Mouse (Mus musculus) ES-Bruce4 (cell line): ENCODE data around the gene Ptprj.

Experiments
- CTCF ChIP-seq: IDR thresholded peaks from one replicate; pipeline ENCODE4 v1.8.1; 2011; ENCODE audit warnings: low read depth, low read length
- EP300 ChIP-seq: IDR thresholded peaks from 2 replicates; pipeline ENCODE4 v1.6.1; 2011; ENCODE audit warnings: low read depth, low read length; ENCODE audit not compliant: insufficient read depth

GRCm38 (mm10) chr2:90503182-90503833, 77.1 kb downstream of the Ptprj start:
- TF ChIP-seq CTCF, result no peak
- TF ChIP-seq EP300, result no peak
